Mouse (Mus musculus) embryo, embryonic 11 days (tissue): ENCODE measurements around the gene Rhd.
A peak's percentile ranks its signal among the peaks of the same experiment; 100 is the strongest.
"Not testable (repeated sequence)": the region's sequence is repeated elsewhere in the genome, so short reads cannot be mapped to it uniquely, and the experiment has no call there.

Source experiments
- DNase-seq: peaks from one replicate; pipeline ENCODE4 v3.0.0-alpha.2; 2015

The Rhd gene

DNA sequence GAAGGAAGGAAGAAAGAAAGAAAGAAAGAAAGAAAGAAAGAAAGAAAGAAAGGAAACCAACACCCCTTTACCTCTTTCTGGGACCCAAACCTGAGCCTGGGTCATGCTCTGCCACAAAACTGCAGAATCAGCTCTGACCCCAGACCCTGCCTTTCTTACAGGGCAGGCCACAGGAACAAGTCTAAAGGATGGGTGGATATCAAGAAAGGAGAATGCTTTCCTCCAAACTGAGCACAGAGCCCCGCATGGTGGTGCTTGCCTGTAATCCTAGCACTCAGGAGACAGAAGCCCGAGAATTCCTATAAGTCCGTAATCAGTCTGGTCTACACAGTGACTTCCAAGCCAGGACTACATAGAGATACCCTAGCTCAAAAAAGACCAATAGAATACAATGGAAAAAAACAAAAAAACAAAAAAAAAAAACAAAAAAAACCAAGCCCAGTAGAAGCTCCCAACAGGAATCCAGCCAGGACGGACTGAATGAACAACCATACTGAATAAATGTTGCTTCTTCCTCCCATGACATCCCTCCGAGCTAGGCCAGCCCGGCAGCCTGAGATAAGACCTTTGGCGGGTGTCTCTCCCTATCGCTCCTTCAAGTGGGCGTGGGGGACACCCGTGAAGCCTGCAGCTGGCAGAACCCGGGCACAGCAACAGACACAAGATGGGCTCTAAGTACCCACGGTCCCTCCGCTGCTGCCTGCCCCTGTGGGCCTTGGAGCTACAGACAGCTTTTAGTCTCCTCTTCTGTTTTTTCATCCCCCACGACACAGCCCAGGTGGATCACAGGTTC is at the start of gene Rhd:
TSS of gene Rhd (plus strand) at position 600 of the 793 bp plus-strand sequence.
- DNase-seq = no peak

DNA sequence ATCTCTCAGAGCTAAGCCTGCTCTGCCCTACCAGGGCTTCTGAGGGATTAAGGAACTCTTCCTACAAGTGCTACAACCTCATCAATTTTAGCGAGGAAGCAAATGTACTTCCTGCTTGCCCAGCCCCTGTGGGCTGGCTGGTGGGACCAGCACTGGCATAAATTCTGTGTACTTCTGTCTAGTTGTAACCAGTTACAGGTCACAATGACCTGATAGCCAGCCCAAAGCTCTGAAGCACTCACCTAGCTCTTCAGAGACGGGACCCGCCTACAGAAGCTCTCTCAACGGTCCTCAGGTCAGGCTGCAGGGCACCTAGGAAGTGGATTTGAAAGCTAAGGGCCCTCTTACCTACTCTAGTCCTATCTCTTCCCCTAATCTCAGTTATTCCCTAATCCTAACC is 46.6 kb upstream of the Rhd start:
- no peak for DNase-seq

DNA sequence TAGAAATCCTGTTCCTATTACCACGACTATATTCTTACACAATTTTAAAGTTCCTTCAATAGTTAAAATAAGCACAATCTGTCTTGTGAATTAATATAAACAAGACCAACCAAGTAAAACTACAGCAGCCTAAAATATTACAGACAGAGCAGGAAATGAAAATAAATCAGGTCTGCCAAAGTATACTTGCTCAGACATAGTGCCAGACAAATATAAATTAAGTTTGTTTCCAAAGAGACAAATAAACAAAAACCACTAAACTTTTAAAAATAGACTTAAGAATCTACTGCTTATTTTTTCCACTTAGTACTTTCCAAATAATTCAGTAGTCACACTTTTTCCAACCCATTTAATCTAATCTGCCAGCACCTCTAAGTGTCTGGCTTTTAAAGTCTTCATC is 43.3 kb upstream of the Rhd start:
- no peak for DNase-seq

DNA sequence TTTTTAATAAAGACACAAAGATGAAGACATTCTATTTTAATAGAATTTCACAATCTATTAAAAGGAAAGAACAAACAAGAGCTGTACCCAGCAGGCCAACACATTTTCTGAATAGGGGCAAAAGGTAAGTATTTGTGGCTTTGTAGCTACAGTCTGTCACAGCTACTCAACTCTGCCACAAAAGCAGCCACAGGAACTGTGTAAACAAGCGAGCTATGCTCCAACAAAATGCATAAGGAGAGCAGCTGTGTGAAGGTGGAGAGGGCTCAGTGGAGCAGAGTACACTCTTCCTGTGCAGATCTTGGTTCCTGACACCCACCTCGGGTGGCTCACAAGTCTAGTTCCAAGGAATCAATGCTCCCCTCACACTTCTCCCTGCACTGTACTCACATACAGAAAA is 40.8 kb upstream of the Rhd start:
- DNase-seq = no peak

DNA sequence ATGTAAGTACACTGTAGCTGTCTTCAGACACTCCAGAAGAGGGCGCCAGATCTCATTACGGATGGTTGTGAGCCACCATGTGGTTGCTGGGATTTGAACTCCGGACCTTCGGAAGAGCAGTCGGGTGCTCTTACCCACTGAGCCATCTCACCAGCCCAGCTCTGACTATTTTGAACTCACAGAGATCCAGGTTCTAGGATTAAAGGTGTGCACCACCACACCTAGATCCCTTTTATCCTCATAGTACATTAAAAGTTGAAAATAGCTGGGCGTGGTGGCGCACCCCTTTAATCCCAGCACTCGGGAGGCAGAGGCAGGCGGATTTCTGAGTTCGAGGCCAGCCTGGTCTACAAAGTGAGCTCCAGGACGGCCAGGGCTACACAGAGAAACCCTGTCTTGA is 38.5 kb upstream of the Rhd start:
- not testable (repeated sequence) for DNase-seq

DNA sequence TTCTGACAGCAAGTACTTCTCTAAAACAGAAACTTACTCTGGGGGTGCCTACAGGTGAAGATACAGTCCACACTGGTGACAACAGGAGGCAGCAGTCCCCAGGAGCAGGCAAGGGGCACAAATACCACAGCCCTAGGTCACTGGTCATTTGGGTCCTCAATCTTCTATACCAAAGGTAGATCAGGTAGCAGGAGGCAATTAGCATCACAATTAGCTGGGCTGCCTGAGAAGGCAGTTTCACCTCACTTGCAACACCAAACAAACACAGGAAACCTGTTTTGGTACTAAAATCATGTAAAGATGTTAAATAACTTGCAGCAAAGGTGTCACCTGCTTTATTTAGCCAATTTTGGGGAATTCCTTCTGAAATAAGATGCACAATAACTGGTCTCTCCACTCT is 38.0 kb upstream of the Rhd start:
- no peak for DNase-seq

DNA sequence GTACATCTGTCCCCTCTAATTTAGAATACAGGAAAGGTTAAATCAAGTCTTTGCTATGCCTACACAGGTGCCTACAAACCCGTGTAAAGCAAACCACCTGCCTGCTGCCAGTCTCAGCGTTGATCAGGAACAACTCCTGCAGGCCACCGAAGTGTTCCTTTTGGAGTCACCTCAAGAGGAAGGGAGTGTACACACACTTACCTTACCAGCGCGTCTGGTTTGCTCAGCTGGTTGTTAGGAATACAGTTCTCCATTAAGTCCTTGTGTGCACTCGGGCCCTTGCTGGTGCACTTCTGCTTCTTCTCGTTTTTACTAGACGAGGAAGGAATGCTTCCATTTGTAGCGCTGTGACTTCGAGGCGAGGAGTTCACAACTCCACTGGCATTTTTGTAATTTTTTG is 36.5 kb upstream of the Rhd start:
- DNase-seq = no peak

DNA sequence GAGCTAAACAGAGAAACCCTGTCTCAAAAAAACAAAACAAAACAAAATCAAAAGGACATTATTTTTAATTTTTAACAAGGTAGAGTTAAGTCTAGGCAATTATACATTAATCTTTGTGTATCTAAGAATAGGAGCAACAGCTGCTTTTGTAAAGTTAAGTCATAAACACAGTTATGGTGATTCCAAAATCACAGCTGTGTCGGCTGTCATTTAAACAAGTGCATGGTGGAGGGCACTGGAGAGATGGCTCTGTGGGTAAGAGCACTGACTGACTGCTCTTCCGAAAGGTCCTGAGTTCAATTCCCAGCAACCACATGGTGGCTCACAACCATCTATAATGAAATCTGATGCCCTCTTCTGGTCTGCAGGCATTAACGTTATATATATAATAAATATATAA is 32.4 kb upstream of the Rhd start:
- DNase-seq = no peak

DNA sequence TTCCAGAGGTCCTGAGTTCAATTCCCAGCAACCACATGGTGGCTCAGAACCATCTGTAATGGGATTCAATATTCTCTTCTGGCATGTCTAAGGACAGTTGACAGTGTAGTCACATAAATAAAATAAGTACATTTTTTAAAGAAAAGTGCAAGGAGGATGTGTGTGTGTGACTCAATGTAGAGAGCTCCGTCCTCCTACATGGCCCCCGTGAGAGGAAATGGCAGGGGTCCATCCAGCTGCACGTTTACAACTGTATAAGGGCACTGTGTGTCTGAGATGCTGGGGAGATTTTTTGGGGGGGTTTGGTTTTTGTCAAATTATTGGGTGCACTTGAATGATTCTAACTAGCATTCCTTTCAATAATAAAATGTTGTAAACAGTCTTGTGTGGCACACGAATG is 28.9 kb upstream of the Rhd start:
- DNase-seq = no peak

DNA sequence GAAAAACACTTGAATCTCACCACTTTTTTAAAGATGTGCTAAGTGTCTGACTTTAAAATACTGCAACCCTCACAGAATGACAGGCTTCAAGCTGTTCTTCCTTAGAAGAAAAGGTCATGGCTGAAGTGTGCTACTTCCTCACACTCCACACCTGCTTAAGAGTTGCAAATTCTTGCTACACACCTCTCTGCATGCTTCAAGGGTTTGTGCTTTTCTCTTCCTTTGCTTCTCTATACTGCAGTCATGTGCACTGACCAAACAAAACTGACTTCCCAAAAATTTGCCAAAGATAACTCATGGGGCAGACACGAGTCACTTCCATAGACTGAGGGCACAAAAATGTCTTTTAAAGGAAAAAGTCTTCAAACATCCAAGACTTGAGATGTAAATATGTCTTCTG is 26.1 kb upstream of the Rhd start:
- DNase-seq = no peak

DNA sequence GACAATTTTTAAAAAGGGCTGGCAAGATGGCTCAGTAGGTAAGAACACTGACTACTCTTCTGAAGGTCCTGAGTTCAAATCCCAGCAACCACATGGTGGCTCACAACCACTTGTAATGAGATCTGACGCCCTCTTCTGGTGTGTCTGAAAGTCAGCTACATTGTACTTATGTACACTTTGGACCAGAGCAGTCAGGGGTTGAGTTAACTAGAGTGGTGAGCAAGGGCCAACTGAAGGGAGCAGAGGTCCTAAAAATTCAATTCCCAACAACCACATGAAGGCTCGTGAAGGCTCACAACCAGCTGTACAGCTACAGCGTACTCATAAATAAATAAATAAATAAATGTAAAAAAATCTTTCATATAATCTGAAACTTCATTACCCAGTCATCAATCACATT is 25.6 kb upstream of the Rhd start:
- not testable (repeated sequence) for DNase-seq

DNA sequence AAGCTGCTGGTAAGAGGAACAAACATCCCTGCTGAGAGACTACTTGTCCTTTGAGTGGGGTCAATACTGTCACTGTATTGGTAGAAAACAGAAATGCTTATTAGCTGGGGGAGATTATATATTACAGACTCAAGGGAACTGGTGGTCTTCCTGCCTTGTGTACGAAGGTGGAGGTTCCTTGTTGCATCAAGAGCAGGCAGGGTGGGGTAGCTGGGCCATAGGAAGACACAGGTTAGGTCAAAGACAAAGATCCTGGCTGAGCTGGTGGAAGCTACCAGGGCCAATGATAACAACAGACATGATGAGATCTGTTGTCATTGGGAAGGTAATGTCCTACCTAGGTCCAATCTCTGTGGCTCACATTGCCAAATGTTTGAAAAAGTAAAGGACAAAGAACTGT is 24.1 kb upstream of the Rhd start:
- no peak for DNase-seq

DNA sequence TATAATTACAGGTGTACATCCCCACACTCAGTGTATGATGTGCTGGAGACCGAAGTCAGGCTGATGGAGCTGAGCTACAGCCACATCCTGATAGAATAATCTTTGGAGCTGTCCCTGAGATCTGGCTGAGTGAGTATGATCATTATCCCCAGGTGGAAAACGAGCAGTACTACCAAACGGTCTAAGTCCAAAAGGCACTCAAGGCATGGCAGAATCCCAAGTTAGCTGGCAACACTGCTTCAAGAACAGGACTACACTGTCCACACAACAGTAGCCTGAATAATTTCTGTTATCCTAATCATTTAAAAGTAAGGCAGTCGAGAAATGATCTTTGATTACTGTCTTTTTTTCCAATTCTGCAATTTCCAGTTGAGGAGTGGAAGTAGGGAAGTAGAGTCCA is 20.8 kb upstream of the Rhd start:
- no peak for DNase-seq

DNA sequence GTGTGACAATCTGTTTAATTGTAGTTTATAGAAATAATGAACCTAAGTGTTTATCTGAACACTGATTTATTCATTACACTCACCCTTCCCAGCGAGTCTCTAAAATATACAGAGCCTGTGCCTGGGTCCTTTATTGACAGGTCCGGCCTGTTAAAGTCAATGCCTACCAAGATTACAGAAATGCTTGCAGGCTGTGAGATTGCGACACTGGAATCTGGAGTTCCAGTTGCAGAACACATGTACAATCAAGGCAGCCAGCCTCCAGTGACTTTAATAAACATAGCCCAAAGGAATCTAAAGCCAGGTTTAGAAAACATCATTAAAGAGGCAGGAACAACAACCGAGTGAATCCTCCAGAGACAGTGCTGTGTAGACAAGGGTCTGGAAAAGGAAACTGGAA is 16.7 kb upstream of the Rhd start:
- DNase-seq = no peak

DNA sequence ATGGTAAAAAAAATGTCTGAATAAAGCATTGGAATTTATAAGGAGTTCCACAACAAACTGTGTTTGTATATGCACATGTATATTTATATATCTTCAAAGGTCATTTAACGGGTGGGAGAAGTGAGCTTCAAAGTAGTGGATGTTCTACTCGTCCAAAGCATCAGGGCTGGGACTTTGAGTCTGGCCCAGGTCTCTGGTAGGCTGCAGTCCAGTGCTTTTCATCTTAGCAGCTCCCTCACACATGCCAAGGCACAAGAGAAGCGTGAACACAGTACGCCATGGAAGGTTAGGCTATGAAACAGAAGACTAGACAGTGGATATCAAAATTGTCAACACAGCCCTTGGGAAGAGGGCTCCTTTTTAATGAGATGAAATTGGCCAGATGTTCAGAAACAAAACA is 13.8 kb upstream of the Rhd start:
- no peak for DNase-seq

DNA sequence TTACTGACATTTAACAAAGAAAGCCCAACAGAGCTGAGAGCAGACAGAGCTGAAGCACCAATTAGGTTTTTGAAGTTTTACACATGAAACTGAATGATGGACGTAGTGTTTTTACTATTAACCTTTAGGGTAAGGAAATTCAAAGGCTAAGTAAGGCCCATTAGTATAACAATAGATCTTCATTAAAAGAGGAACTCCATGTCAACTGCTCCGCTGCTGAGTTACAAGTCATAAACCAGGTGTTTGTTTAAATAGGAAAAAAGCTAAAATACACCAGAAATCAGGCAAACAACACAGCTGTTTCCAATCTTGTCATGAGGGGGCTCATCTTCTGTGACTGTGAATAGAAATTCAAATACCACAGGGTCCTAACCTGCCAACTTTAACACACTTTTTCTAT is 13.1 kb upstream of the Rhd start:
- DNase-seq = no peak

DNA sequence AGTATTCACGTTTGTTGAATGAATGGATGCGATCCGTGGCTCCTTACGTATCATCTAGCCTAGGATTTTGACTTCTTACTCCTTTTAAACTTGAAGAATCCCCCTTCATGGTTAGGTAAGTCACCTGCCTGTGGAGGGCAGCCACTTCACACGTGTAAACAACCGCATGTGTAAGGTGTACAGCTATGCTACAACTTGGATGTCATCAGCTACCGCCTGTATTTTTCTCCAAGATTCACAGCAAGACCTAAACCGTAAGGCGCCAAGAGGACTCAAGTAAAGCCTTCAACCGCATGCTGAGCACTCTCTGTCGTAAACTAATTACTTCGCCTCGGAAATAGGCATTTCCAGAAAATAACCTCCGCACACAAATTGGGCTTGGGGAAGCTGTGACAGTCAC is 12.5 kb upstream of the Rhd start:
- peak; percentile 33 for DNase-seq

DNA sequence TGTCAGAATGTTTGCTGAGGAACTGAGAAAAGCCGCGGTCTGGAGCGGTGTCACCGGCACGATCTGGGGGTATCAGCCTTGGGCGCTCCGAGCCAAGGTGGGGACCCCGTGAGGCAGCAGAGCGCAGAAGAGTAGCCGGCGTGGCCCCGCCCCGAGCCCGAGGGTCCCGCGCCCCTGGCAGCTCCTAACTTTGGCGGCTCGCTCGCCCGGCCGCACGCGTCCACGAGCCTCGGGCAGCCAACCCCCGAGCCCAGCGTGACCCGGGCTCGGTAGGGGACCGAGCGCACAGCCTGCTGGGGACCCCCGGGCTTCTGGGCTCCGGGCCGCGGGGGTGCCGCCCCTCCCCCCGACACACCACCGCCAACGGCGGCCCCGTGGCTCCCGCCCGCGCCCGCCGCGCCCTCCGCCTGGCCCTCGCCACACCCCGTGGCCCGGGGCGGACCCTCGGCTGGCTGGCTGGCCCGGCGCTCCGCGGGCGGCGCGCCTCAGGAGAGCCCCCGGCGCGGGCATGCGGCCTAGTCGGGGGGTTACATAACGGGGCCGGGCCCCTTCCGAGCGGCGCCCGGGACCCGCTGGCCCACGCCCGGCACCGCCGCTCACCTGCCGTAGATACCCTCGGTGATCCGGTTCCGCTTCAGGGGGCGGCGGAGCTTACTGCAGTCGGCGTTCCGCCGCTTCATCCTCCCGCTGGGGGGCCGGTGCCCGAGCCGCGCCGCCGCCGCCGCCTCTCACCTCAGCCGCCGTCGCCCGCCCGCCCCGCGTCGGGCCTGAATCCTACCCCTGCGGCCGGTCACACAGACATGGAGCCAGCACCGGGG is 11.7 kb upstream of the Rhd start:
- peak; percentile 69 for DNase-seq

DNA sequence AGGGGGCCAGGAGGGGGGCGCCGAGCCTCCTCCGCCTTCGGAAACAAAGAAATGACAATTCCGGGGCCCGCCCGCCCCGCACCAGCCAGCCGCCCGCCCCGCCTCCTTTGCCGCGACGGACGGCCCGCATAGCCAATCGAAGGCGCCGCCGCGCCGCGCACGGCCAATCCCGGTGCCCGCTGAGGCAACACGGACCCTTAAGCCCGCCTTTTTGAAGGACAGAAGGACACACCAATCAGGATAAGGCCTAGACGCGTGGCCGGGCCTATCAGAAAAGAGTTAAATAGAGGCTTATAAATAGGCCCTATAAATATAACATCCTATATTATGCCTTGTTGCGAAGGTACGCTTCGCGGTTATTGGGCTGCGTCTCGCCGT is 11.1 kb upstream of the Rhd start, which contains the start of gene Maco1:
TSS of gene Maco1 (minus strand) at position 87 of the 378 bp plus-strand sequence.
- peak; percentile 98 for DNase-seq

DNA sequence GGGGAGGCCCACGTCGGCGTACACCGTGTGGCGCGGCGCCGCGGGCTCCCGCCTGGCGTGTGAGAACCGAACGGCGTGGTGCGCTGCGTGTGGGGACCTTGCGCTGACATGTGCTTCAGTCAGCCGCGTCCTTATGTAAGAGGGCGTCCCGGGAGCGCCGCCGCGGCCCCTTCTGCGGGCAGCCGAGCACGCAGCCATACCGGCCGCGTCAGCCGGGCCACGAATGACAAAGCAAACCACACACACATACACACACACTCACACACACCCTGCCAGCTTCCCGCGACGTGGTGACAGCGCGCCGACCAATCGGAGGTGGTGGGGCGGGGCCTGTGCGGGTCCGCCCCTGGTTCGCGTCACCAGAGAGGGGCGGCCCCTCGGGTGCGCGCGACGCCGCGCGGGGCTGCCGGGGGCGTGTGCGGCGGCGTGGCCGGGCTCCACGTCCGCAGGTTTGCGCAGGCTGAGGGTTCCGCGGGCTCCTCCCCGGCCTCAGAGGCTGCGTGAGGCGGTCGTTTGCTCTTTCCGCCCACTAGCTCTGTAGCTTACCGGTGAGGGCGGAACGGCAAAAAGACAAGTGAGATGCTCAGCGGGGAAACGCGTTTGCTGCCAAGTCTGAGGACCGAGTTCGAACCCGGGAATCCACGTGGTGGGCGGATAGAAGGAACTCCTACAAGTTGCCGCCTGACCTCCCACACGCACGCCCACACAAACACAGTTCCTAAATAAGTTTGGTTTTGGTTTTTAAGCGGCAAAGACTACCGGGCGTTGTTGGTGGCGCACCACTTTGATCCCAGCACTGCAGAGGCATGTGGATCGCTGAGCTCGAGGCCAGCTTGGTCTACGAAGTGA is 10.5 kb upstream of the Rhd start:
- peak; percentile 96 for DNase-seq

DNA sequence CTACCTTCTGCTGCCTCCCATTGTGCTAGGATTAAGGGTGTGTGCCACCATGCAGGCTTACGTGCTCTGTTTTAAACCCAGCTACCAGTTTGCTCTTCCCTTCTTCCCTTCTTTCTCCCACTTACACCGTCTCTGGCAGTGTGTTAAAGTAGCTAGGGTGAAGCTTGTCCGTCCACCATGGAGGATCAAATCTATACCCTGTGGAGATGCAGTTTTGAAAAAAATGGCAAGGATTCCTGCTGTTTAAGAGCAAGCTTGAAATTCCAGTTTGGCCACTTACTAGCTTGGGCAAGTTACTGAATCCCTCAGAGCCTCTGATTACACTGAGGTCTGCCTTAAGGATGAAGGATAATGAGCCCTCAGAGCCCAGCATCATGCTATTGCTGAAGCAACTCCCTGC is 9.0 kb upstream of the Rhd start:
- DNase-seq = no peak

DNA sequence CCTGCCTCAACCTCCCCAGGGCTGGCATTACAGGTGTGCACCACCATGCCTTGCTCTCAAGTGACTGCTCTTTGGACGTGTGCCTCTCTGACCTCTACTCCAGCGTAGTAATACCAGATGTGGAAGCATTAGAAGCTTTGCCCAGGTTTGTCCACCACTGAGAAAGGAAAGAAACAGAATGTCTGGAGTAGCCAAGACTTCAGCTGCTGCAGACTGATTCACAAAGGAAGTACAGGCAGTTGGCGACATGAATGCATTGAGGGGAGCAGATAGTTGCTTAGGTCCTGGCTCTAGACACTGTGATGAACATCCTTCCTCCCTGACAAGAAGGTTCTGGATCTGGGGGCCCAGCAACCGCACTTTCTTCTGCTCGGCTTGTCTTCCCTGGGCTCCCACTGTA is 8.3 kb upstream of the Rhd start:
- DNase-seq = no peak

DNA sequence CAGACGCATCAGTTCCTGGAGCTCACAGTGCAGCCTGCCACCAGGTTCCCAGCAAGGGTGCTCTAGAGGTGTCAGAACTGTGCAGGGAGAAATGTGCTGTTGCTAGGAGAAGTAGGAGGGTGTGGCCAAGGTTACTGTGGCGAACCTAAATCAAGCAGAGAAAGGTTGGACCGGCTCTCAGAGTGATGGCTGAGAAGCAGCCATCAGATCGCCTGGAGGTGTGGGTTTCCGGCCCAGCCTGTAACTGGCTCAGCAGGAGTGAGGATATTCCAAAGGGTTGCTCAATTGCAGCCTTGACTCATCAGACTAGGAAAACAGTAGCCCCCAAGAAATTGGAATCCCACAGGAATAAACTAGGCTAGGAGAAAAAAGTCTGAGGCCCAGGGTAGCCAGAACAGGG is 7.8 kb upstream of the Rhd start:
- DNase-seq = no peak

DNA sequence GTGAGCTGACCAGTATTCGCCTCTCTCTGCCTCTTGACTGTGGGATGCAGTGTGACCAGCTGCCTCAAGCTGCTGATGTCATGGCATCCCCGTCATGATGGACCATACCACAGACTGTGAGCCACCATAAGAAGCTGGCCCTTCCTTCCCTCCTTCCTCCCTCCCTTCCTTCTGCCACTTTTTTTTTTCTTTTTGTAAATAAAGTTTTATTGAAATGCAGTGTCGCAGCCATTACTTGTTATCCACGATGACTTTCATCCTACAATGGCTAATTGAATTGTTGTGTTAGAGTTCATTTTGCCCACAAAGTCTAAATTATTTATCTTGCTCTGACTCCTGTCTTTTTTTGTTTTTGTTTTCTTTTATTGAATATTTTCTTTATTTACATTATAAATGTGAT is 5.8 kb upstream of the Rhd start:
- no peak for DNase-seq
